Mouse (Mus musculus) heart, embryonic 13.5 days (tissue): ENCODE data around the gene Zfp787. TPM values are rescaled to one million over a fixed set of nuclear protein-coding genes. Genes with fewer than 3 reads are reported as not detected.

Experiments used
- ATAC-seq: fragments of 200-750 bp; cut with Nextera tagmentation; 2 replicates; pipeline ENCODE4 v1.8.0; 2017; ENCODE audit warnings: moderate TSS enrichment; ENCODE audit not compliant: insufficient number of reproducible peaks, low FRiP score, low TSS enrichment; ENCODE audit errors: extremely low read depth
- H3K27ac ChIP-seq: fragments of 300-500 bp; sonication (generic); replicated peaks from 2 replicates; pipeline ENCODE4 v1.5.1; 2015; ENCODE audit warnings: moderate library complexity, mild to moderate bottlenecking, inconsistent platforms
- H3K27me3 ChIP-seq: fragments of 300-500 bp; sonication (generic); replicated peaks from 2 replicates; pipeline ENCODE4 v1.6.1; 2015; ENCODE audit warnings: mild to moderate bottlenecking, inconsistent platforms
- H3K36me3 ChIP-seq: fragments of 300-500 bp; sonication (generic); 2 replicates; pipeline ENCODE4 v1.6.1; 2015; ENCODE audit warnings: mild to moderate bottlenecking, inconsistent platforms
- H3K4me1 ChIP-seq: fragments of 300-500 bp; sonication (generic); 2 replicates; pipeline ENCODE4 v1.6.1; 2015; ENCODE audit warnings: inconsistent platforms
- H3K4me2 ChIP-seq: fragments of 300-500 bp; sonication (generic); 2 replicates; pipeline ENCODE4 v1.6.1; 2015; ENCODE audit warnings: inconsistent platforms, mild to moderate bottlenecking, moderate library complexity
- H3K4me3 ChIP-seq: fragments of 300-500 bp; sonication (generic); 2 replicates; pipeline ENCODE4 v1.5.1; 2015; ENCODE audit warnings: moderate library complexity, mild to moderate bottlenecking, inconsistent platforms
- H3K9ac ChIP-seq: fragments of 300-500 bp; sonication (generic); 2 replicates; pipeline ENCODE4 v1.6.1; 2015; ENCODE audit warnings: inconsistent platforms, mild to moderate bottlenecking, moderate library complexity
- H3K9me3 ChIP-seq: fragments of 300-500 bp; sonication (generic); 2 replicates; pipeline ENCODE4 v1.6.1; 2016; ENCODE audit warnings: inconsistent platforms
- WGBS: fragments of 180-500 bp; shearing (Covaris S2); methylation state at CpG from one replicate; pipeline ENCODE4 v1.1.7; 2015; ENCODE audit warnings: mixed read lengths; 5-methylcytosine and 5-hydroxymethylcytosine counted together
- polyA plus RNA-seq: library from polyadenylated mRNA; unstranded; fragments of >200 nt; fragmentation: Nextera tagmentation; extraction: Ambion mirVana; gene quantifications from 2 replicates; pipeline ENCODE4 v1.2.1, GENCODE M21; 2015

The Zfp787 gene
- polyA plus RNA-seq, 1 experiment from 2014 or later, result 19.1 TPM

- H3K27me3 ChIP-seq, result no peaks in the 10 kb centered on the region
- no peak overlapping the region for H3K4me2 ChIP-seq
- no peak overlapping the region for H3K27ac ChIP-seq
- no peak overlapping the region for H3K4me3 ChIP-seq
- WGBS, result 65% methylated on average over 3 of the region's 3 CpGs
- no peaks in the 10 kb centered on the region for H3K4me1 ChIP-seq
- no peaks in the 10 kb centered on the region for H3K9me3 ChIP-seq
- H3K9ac ChIP-seq, result no peak overlapping the region
- no peak for ATAC-seq
- H3K36me3 ChIP-seq, result no peaks in the 10 kb centered on the region
Measured at GRCm38 (mm10) chr7:6119501-6119900, 36.3 kb downstream of the Zfp787 start.

Other genes with a start within 250 kb of the Zfp787 start
- gene Vmn1r65, start 145.0 kb downstream of the Zfp787 start, polyA plus RNA-seq, result not detected in 2 replicates
- gene Nlrp4c, start 110.8 kb downstream of the Zfp787 start, polyA plus RNA-seq, result not detected in 2 replicates
- gene Zfp444, start 16.2 kb upstream of the Zfp787 start, polyA plus RNA-seq, result 26.8 and 34.0 TPM in 2 replicates
- not detected in 2 replicates for gene Galp, start 41.1 kb upstream of the Zfp787 start, polyA plus RNA-seq
- not detected in 2 replicates for gene Zscan5b, start 66.3 kb upstream of the Zfp787 start, polyA plus RNA-seq
- not detected in 2 replicates for gene Epp13, start 96.7 kb upstream of the Zfp787 start, polyA plus RNA-seq
- gene Zfp667, start 130.6 kb upstream of the Zfp787 start, polyA plus RNA-seq, result 3.6 and 4.2 TPM in 2 replicates
- gene Zfp583, start 175.3 kb upstream of the Zfp787 start, polyA plus RNA-seq, result 2.7 and 4.6 TPM in 2 replicates
- gene Gm3854, start 187.8 kb upstream of the Zfp787 start, polyA plus RNA-seq, result 1.0 and 1.2 TPM in 2 replicates
- gene Zfp78, start 207.3 kb upstream of the Zfp787 start, polyA plus RNA-seq, result 1.1 TPM in 2 replicates
- gene Zfp28, start 227.3 kb upstream of the Zfp787 start, polyA plus RNA-seq, result 7.0 and 7.4 TPM in 2 replicates
- not detected in 2 replicates for gene Smim17, start 242.7 kb upstream of the Zfp787 start, polyA plus RNA-seq